Mouse (Mus musculus): Measurements from ENCODE around the gene Gabpb2. TPM values are rescaled to one million over a fixed set of nuclear protein-coding genes. Genes with fewer than 3 reads are reported as not detected.

Gene Gabpb2
- 10 to 100 TPM; 13.5 to 14.1 TPM for total RNA-seq (2021)
- polyA plus RNA-seq (2012; rRNA removed): 8.6 and 15.8 TPM in 2 replicates
- long read RNA-seq, partial matches to known transcripts: 0 of 3 reads
- long read RNA-seq, other reads (novel, unspliced or antisense): 3 of 3 reads

DNA sequence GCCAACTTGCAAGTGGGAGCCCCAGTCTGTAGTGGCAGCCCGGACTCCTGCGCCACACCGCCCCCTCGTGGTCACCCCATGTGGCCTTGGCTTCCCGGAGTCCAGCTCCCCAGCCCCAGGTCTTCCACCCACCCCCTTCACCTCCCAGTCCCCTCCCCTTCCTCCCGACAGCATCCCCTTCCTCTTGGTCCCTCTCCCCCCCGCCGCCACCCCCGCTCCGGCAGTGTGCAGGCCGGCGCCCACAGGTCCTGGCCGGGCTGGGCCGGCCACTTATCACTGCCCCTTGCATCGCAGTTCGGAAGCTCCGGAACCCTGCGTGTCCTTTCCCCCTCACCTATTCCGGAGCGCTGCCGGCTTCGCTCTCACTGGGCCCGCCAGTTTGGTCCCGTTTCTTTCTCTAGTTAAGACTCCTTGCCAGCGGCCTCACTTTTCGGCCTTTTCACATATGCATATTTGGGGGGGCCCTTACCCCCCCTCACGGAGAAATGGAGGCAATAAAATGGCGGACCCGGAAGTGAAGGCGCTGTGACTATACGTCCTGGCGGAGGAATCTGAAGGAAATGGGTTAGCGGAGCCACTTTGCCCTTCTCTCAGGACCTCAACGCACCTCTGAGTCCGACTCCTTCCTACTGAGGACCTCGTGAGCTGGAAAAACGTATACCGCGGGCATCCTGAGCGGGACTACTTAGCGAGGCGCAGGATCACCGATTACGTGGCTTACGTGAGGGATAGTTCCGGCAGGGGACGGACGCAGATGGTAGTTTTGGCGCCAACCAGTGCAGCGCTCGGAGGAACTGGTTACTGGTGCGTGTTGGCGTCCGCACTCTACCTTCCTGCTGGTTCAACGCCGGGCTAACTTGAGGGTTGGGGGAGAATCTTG, at the start of gene Gabpb2:
Gene Gabpb2, minus strand, starts transcription at position 662 of the 880 bp plus-strand sequence.
- peaks cover 2% of the 10 kb centered on the region for H3K36me3 ChIP-seq (ENCODE audit: control insufficient read depth, insufficient read depth, low read length)
- intact Hi-C loops (cut with DNase I): loop anchor here (1.0 to 5.0 kb wide), 4 partner anchors 11 to 75 kb away; partner anchors contain the start of genes Cdc42se1, Mindy1, Prune1 and Tnfaip8l2
- no peaks in the 10 kb centered on the region for H3K79me2 ChIP-seq (replicated peaks; ENCODE audit: control insufficient read depth, insufficient read depth, low read length)
- peak; percentile 96 to 97 for DNase-seq
- H3K4me1 ChIP-seq (ENCODE audit: control insufficient read depth, insufficient read depth, low read length): no peaks in the 10 kb centered on the region
- H3K27ac ChIP-seq: peak within 1 kb of the TSS; percentile 99
- peak within 1 kb of the TSS; percentile 90 for H3K4me3 ChIP-seq
- peak; percentile 83 for TF ChIP-seq EP300 (IDR thresholded peaks at IDR 0.05; ENCODE audit: insufficient read depth, low read depth, low read length)
- TF ChIP-seq CTCF (IDR thresholded peaks at IDR 0.05): no peak; the same call in 1 of the 2 replicates
- peak; percentile 77 for TF ChIP-seq POLR2A (IDR thresholded peaks at IDR 0.05; ENCODE audit: insufficient read depth, low read depth, low read length)
- H3K9ac ChIP-seq (ENCODE audit: low read depth, low read length): peak within 1 kb of the TSS; percentile 82
- WGBS: under 1% methylated on average over 56 of the region's 56 CpGs
- H3K27me3 ChIP-seq (ENCODE audit: control insufficient read depth, insufficient read depth, low read length): no peaks in the 10 kb centered on the region

GRCm38 (mm10) chr3:95266052-95266451, 48.3 kb upstream of the Gabpb2 start:
- H3K36me3 ChIP-seq (ENCODE audit: control insufficient read depth, insufficient read depth, low read length): no peaks in the 10 kb centered on the region
- WGBS: 93% methylated on average over 3 of the region's 3 CpGs

GRCm38 (mm10) chr3:95264724-95265123, 47.0 kb upstream of the Gabpb2 start:
- no peak overlapping the region for H3K9ac ChIP-seq (ENCODE audit: low read depth, low read length)
- H3K27me3 ChIP-seq (ENCODE audit: control insufficient read depth, insufficient read depth, low read length): no peaks in the 10 kb centered on the region
- 88% methylated on average over 1 of the region's 1 CpGs for WGBS
- intact Hi-C loops (cut with DNase I): loop anchor here (5.0 kb wide), 1 partner anchor 72 kb away; no protein-coding TSS in a partner anchor
- H3K4me3 ChIP-seq: no peak overlapping the region
- H3K36me3 ChIP-seq (ENCODE audit: control insufficient read depth, insufficient read depth, low read length): no peaks in the 10 kb centered on the region
- DNase-seq: no peak
- no peaks in the 10 kb centered on the region for H3K4me1 ChIP-seq (ENCODE audit: control insufficient read depth, insufficient read depth, low read length)
- TF ChIP-seq EP300 (IDR thresholded peaks at IDR 0.05; ENCODE audit: insufficient read depth, low read depth, low read length) (no peak), CTCF (IDR thresholded peaks at IDR 0.05) (no peak), POLR2A (IDR thresholded peaks at IDR 0.05; ENCODE audit: insufficient read depth, low read depth, low read length) (no peak)
- H3K27ac ChIP-seq: no peak overlapping the region
- no peaks in the 10 kb centered on the region for H3K79me2 ChIP-seq (replicated peaks; ENCODE audit: control insufficient read depth, insufficient read depth, low read length)

More at GRCm38 (mm10) chr3:95266052-95266451, 48.3 kb upstream of the Gabpb2 start:
- intact Hi-C loops (cut with DNase I): no loop called here
- DNase-seq: no peak
- H3K27me3 ChIP-seq (ENCODE audit: control insufficient read depth, insufficient read depth, low read length): no peaks in the 10 kb centered on the region
- H3K79me2 ChIP-seq (replicated peaks; ENCODE audit: control insufficient read depth, insufficient read depth, low read length): no peaks in the 10 kb centered on the region
- H3K27ac ChIP-seq: no peak overlapping the region
- no peak for TF ChIP-seq POLR2A (IDR thresholded peaks at IDR 0.05; ENCODE audit: insufficient read depth, low read depth, low read length)
- TF ChIP-seq EP300 (IDR thresholded peaks at IDR 0.05; ENCODE audit: insufficient read depth, low read depth, low read length): no peak
- TF ChIP-seq CTCF (IDR thresholded peaks at IDR 0.05): no peak
- no peak overlapping the region for H3K4me3 ChIP-seq
- H3K4me1 ChIP-seq (ENCODE audit: control insufficient read depth, insufficient read depth, low read length): 0 out of 2 replicates have a peak, but pooled peaks cover 3% of the 10 kb centered on the region
- H3K9ac ChIP-seq (ENCODE audit: low read depth, low read length): no peak overlapping the region

DNA sequence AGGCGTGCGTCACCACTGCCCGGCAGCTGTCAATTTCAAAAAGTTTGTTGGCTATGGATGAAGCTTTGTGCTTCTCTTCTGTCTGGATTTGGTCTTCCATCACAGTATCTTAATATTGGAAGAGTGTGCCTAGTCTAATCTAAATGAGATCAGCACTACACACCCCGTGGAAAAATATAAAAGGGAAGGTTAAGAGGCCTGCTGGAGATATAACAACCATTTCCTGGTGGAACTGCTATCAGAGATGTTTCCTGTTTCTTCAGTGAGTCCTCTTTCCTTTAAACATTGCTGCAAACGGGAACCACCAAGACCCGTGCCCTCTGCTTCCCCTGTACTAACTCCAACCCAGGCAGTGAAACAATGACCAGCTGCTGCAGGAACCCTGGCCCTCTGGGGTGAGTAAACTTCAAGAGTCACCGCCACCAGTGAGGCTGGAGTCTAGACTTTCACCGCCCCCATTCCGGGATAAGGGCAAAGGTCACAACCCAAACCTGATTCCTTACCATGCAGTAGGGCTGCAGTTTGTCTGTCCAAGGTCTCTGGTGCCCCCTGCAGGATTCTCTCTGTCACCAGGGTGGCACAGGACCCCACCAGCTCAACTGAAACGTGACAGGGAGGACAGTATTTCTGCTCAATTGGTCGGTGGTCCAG, 45.5 kb upstream of the Gabpb2 start:
- H3K36me3 ChIP-seq (ENCODE audit: control insufficient read depth, insufficient read depth, low read length): no peaks in the 10 kb centered on the region
- WGBS: 43% methylated on average over 11 of the region's 11 CpGs

GRCm38 (mm10) chr3:95261975-95262374, 44.3 kb upstream of the Gabpb2 start:
- Histone ChIP-seq H3K79me2 (replicated peaks; ENCODE audit: control insufficient read depth, insufficient read depth, low read length) (no peaks in the 10 kb centered on the region), H3K27me3 (ENCODE audit: control insufficient read depth, insufficient read depth, low read length) (no peaks in the 10 kb centered on the region), H3K27ac (no peak overlapping the region), H3K36me3 (ENCODE audit: control insufficient read depth, insufficient read depth, low read length) (no peaks in the 10 kb centered on the region), H3K9ac (ENCODE audit: low read depth, low read length) (no peak overlapping the region), H3K4me3 (no peak overlapping the region), H3K4me1 (ENCODE audit: control insufficient read depth, insufficient read depth, low read length) (no peaks in the 10 kb centered on the region)
- TF ChIP-seq EP300 (IDR thresholded peaks at IDR 0.05; ENCODE audit: insufficient read depth, low read depth, low read length) (no peak), POLR2A (IDR thresholded peaks at IDR 0.05; ENCODE audit: insufficient read depth, low read depth, low read length) (no peak), CTCF (IDR thresholded peaks at IDR 0.05) (no peak)
- DNase-seq: no peak
- WGBS: 78% methylated on average over 4 of the region's 4 CpGs
- intact Hi-C loops (cut with DNase I): loop anchor here (2.0 to 5.0 kb wide), 2 partner anchors 45 to 70 kb away; partner anchors contain the start of gene Gabpb2

More for the DNA sequence above, 45.5 kb upstream of the Gabpb2 start:
- DNase-seq: peak; percentile 72 to 76
- intact Hi-C loops (cut with DNase I): loop anchor here (1.0 to 5.0 kb wide), 3 partner anchors 46 to 121 kb away; partner anchors contain the start of genes Gabpb2 and Tnfaip8l2
- no peak overlapping the region for H3K9ac ChIP-seq (ENCODE audit: low read depth, low read length)
- H3K27me3 ChIP-seq (ENCODE audit: control insufficient read depth, insufficient read depth, low read length): no peaks in the 10 kb centered on the region
- H3K4me1 ChIP-seq (ENCODE audit: control insufficient read depth, insufficient read depth, low read length): no peaks in the 10 kb centered on the region
- no peaks in the 10 kb centered on the region for H3K79me2 ChIP-seq (replicated peaks; ENCODE audit: control insufficient read depth, insufficient read depth, low read length)
- H3K4me3 ChIP-seq: no peak overlapping the region
- H3K27ac ChIP-seq: no peak overlapping the region
- peak; percentile 84 for TF ChIP-seq CTCF (IDR thresholded peaks at IDR 0.05)
- TF ChIP-seq EP300 (IDR thresholded peaks at IDR 0.05; ENCODE audit: insufficient read depth, low read depth, low read length): peak; percentile 30; the same call in 1 of the 2 replicates
- TF ChIP-seq POLR2A (IDR thresholded peaks at IDR 0.05; ENCODE audit: insufficient read depth, low read depth, low read length): no peak

Data from heart, adult 2 months (tissue).